Comparison of ENCODE assay signal across 8 mouse cellular contexts in genomic region chr10:107389505-107389904, GRCm38 (mm10).
DNase-seq lines count a peak whose midpoint lies in the region; ATAC-seq and TF ChIP-seq lines count a peak whose summit lies in the region.
"Had no signal": no experiment of that assay in that cellular context is flagged by ENCODE, and none has a peak within 500 bp of the region (broad histone marks: within the 10 kb centered on the region; RNA-seq: fewer than 3 reads in every experiment).

No protein-coding gene starts in this region.

- H3K27me3 ChIP-seq in forebrain, embryonic 16.5 days (replicated peaks; ENCODE audit: control insufficient read depth, insufficient read depth, low read length) = no peaks in the 10 kb centered on the region
- H3K27me3 ChIP-seq in intestine, embryonic 14.5 days (replicated peaks; ENCODE audit: control insufficient read depth, insufficient read depth, low read length) = no peaks in the 10 kb centered on the region
- no peaks in the 10 kb centered on the region for H3K27me3 ChIP-seq in midbrain, embryonic 13.5 days
- H3K27me3 ChIP-seq: stomach, embryonic 15.5 days had no signal

- DNase-seq in Muller cell, postnatal 12 days (ENCODE audit: inconsistent ontology term) = peak; percentile 67
- DNase-seq in brain, embryonic 14.5 days (ENCODE audit: low read depth) = peak; percentile 66
- DNase-seq in intestine, embryonic 14.5 days (ENCODE audit: low spot score) = peak; percentile 58
- DNase-seq in left cerebral cortex, adult 11 months (ENCODE audit: low spot score) = peak; percentile 59

- no peaks in the 10 kb centered on the region for H3K36me3 ChIP-seq in forebrain, embryonic 16.5 days (ENCODE audit: control insufficient read depth, insufficient read depth)
- H3K36me3 ChIP-seq in intestine, embryonic 14.5 days (ENCODE audit: control insufficient read depth, insufficient read depth, low read length) = no peaks in the 10 kb centered on the region
- H3K36me3 ChIP-seq in midbrain, embryonic 13.5 days = no peaks in the 10 kb centered on the region
- H3K36me3 ChIP-seq: stomach, embryonic 15.5 days had no signal

- TF ChIP-seq POLR2A in brain, embryonic 14.5 days (IDR thresholded peaks at IDR 0.05; ENCODE audit: borderline replicate concordance, extremely low read depth, insufficient read depth, insufficient read length, poor library complexity, severe bottlenecking) = no peak

- WGBS in forebrain, embryonic 16.5 days = 51% methylated on average over 4 of the region's 4 CpGs
- WGBS in intestine, embryonic 14.5 days = 41% methylated on average over 4 of the region's 4 CpGs
- 53% methylated on average over 4 of the region's 4 CpGs for WGBS in midbrain, embryonic 13.5 days

- no peak overlapping the region for H3K9ac ChIP-seq in forebrain, embryonic 16.5 days (replicated peaks; ENCODE audit: low read depth, low read length)
- H3K9ac ChIP-seq in intestine, embryonic 14.5 days (ENCODE audit: low read length) = no peak overlapping the region
- no peak overlapping the region for H3K9ac ChIP-seq in midbrain, embryonic 13.5 days (replicated peaks)
- H3K9ac ChIP-seq: stomach, embryonic 15.5 days had no signal

- H3K4me1 ChIP-seq in forebrain, embryonic 16.5 days (replicated peaks; ENCODE audit: control insufficient read depth, insufficient read depth, low read length) = no peaks in the 10 kb centered on the region
- no peaks in the 10 kb centered on the region for H3K4me1 ChIP-seq in intestine, embryonic 14.5 days (replicated peaks; ENCODE audit: control insufficient read depth, insufficient read depth, low read length)
- no peaks in the 10 kb centered on the region for H3K4me1 ChIP-seq in midbrain, embryonic 13.5 days (replicated peaks)
- H3K4me1 ChIP-seq: stomach, embryonic 15.5 days had no signal

- no peak overlapping the region for H3K27ac ChIP-seq in forebrain, embryonic 16.5 days (ENCODE audit: low read length)
- no peak overlapping the region for H3K27ac ChIP-seq in intestine, embryonic 14.5 days (ENCODE audit: low read depth)
- no peak overlapping the region for H3K27ac ChIP-seq in midbrain, embryonic 13.5 days
- H3K27ac ChIP-seq: stomach, embryonic 15.5 days had no signal

- no peaks in the 10 kb centered on the region for H3K9me3 ChIP-seq in forebrain, embryonic 16.5 days (ENCODE audit: control insufficient read depth, low read length)
- H3K9me3 ChIP-seq in intestine, embryonic 14.5 days (ENCODE audit: control insufficient read depth, low read length) = no peaks in the 10 kb centered on the region
- H3K9me3 ChIP-seq in midbrain, embryonic 13.5 days = no peaks in the 10 kb centered on the region
- H3K9me3 ChIP-seq: stomach, embryonic 15.5 days had no signal

- peak; percentile 83 for ATAC-seq in forebrain, embryonic 16.5 days
- ATAC-seq in intestine, embryonic 14.5 days (replicated peaks; ENCODE audit: low FRiP score, low TSS enrichment, low read depth) = peak; percentile 84
- ATAC-seq in midbrain, embryonic 13.5 days = peak; percentile 89
- no peak for ATAC-seq in megakaryocyte, adult 5-6 weeks (ENCODE audit: poor library complexity, severe bottlenecking)

- TF ChIP-seq CTCF in brain, embryonic 14.5 days (IDR thresholded peaks at IDR 0.05; ENCODE audit: borderline replicate concordance, extremely low read depth, insufficient read depth, insufficient read length) = peak; percentile 56

- no peak overlapping the region for H3K4me3 ChIP-seq in forebrain, embryonic 16.5 days (replicated peaks; ENCODE audit: low read length)
- H3K4me3 ChIP-seq in intestine, embryonic 14.5 days (ENCODE audit: low read depth, low read length) = no peak overlapping the region
- no peak overlapping the region for H3K4me3 ChIP-seq in midbrain, embryonic 13.5 days (replicated peaks)
- H3K4me3 ChIP-seq: stomach, embryonic 15.5 days had no signal

- H3K4me2 ChIP-seq in forebrain, embryonic 16.5 days (ENCODE audit: low read length) = no peak overlapping the region
- no peak overlapping the region for H3K4me2 ChIP-seq in intestine, embryonic 14.5 days (ENCODE audit: low read length)
- no peak overlapping the region for H3K4me2 ChIP-seq in midbrain, embryonic 13.5 days (replicated peaks)
- H3K4me2 ChIP-seq: stomach, embryonic 15.5 days had no signal
